Mouse (Mus musculus) lung, postnatal 0 days (tissue): ENCODE measurements at regions not wholly inside any gene's neighbourhood (a gene's known extent, or its start where the extent isn't known, plus 50 kb on each side); places are given as distances from the start of the nearest gene placed in this dataset.

ENCODE experiments used
- CTCF ChIP-seq: IDR thresholded peaks from 2 replicates; pipeline ENCODE4 v1.5.1; 2016; ENCODE audit warnings: antibody characterized with exemption, mild to moderate bottlenecking
- EP300 ChIP-seq: IDR thresholded peaks from 2 replicates; pipeline ENCODE4 v1.6.1; 2016; ENCODE audit warnings: antibody characterized with exemption, mild to moderate bottlenecking, control low read depth

- no peak for TF ChIP-seq EP300
- TF ChIP-seq CTCF, result no peak
These were observed 606.3 kb upstream of the Fam92a start for GRCm38 (mm10) chr4:12778163-12778562.
